Mouse (Mus musculus) forebrain, embryonic 16.5 days (tissue): ENCODE measurements around the gene Mtf1. TPM values are rescaled to one million over a fixed set of nuclear protein-coding genes. Genes with fewer than 3 reads are reported as not detected.

Source experiments
- ATAC-seq: fragments of 200-750 bp; cut with Nextera tagmentation; 2 replicates; pipeline ENCODE4 v1.8.0; 2017; ENCODE audit warnings: mild to moderate bottlenecking, moderate library complexity
- H3K27ac ChIP-seq: fragments of 300-500 bp; sonication (generic); 2 replicates; pipeline ENCODE4 v1.5.1; 2014; ENCODE audit warnings: low read length, control low read depth
- H3K27me3 ChIP-seq: fragments of 300-500 bp; sonication (generic); replicated peaks from 2 replicates; pipeline ENCODE4 v1.6.1; 2014; ENCODE audit warnings: low read length; ENCODE audit not compliant: control insufficient read depth, insufficient read depth
- H3K36me3 ChIP-seq: fragments of 300-500 bp; sonication (generic); 2 replicates; pipeline ENCODE4 v1.6.1; 2014; ENCODE audit not compliant: control insufficient read depth, insufficient read depth
- H3K4me1 ChIP-seq: fragments of 300-500 bp; sonication (generic); replicated peaks from 2 replicates; pipeline ENCODE4 v1.6.1; 2014; ENCODE audit warnings: low read length; ENCODE audit not compliant: control insufficient read depth, insufficient read depth
- H3K4me2 ChIP-seq: fragments of 300-500 bp; sonication (generic); 2 replicates; pipeline ENCODE4 v1.6.1; 2014; ENCODE audit warnings: mild to moderate bottlenecking, low read length, control low read depth
- H3K4me3 ChIP-seq: fragments of 300-500 bp; sonication (generic); replicated peaks from 2 replicates; pipeline ENCODE4 v1.5.1; 2014; ENCODE audit warnings: mild to moderate bottlenecking, low read length, control low read depth
- H3K9ac ChIP-seq: fragments of 300-500 bp; sonication (generic); replicated peaks from 2 replicates; pipeline ENCODE4 v1.6.1; 2014; ENCODE audit warnings: low read depth, low read length, control low read depth
- H3K9me3 ChIP-seq: fragments of 300-500 bp; sonication (generic); 2 replicates; pipeline ENCODE4 v1.6.1; 2016; ENCODE audit warnings: low read length; ENCODE audit not compliant: control insufficient read depth
- WGBS: fragments of 180-500 bp; shearing (Covaris S2); extraction: QIAGEN DNeasy Blood & Tissue Kit; methylation state at CpG from one replicate; pipeline ENCODE4 v1.1.7; 2014; 5-methylcytosine and 5-hydroxymethylcytosine counted together
- polyA plus RNA-seq: library from polyadenylated mRNA; unstranded; fragments of >200 nt; fragmentation: Nextera tagmentation; extraction: Ambion mirVana; gene quantifications from 2 replicates; pipeline ENCODE4 v1.2.1, GENCODE M21; 2015

Mtf1 gene
- polyA plus RNA-seq = 12.1 and 14.9 TPM in 2 replicates

- Histone ChIP-seq H3K9ac (peak within 1 kb of the TSS; percentile 78), H3K27me3 (no peaks in the 10 kb centered on the region), H3K27ac (peak within 1 kb of the TSS; percentile 93), H3K4me2 (peak within 1 kb of the TSS; percentile 95), H3K4me1 (peaks cover 8% of the 10 kb centered on the region), H3K9me3 (no peaks in the 10 kb centered on the region), H3K36me3 (peaks cover 11% of the 10 kb centered on the region; the same call in 1 of the 2 replicates), H3K4me3 (peak within 1 kb of the TSS; percentile 77)
- 3% methylated on average over 21 of the region's 21 CpGs for WGBS
- ATAC-seq = peak; percentile 75
These were observed at the start of gene Mtf1 for GRCm38 (mm10) chr4:124801552-124802308. Mtf1 (plus strand) TSS chr4:124802104.

GRCm38 (mm10) chr4:124752281-124753199, 49.4 kb upstream of the Mtf1 start:
- no peaks in the 10 kb centered on the region for H3K9me3 ChIP-seq
- H3K4me1 ChIP-seq = peaks cover 15% of the 10 kb centered on the region
- H3K9ac ChIP-seq = peak overlapping the region; percentile 68; the same call in 1 of the 2 replicates
- 20% methylated on average over 15 of the region's 15 CpGs for WGBS
- peak overlapping the region; percentile 95 for H3K4me2 ChIP-seq
- no peaks in the 10 kb centered on the region for H3K36me3 ChIP-seq
- no peaks in the 10 kb centered on the region for H3K27me3 ChIP-seq
- H3K4me3 ChIP-seq = peak overlapping the region; percentile 74
- no peak overlapping the region for H3K27ac ChIP-seq
- ATAC-seq = no peak

- H3K36me3 ChIP-seq = peaks cover 2% of the 10 kb centered on the region; the same call in 1 of the 2 replicates
- 86% methylated on average over 7 of the region's 7 CpGs for WGBS
- H3K9ac ChIP-seq = no peak overlapping the region
- no peaks in the 10 kb centered on the region for H3K9me3 ChIP-seq
- H3K4me3 ChIP-seq = no peak overlapping the region
- H3K4me1 ChIP-seq = peaks cover 15% of the 10 kb centered on the region
- H3K4me2 ChIP-seq = no peak overlapping the region
- no peak overlapping the region for H3K27ac ChIP-seq
- no peaks in the 10 kb centered on the region for H3K27me3 ChIP-seq
- no peak for ATAC-seq
These were observed 46.4 kb upstream of the Mtf1 start for GRCm38 (mm10) chr4:124755526-124755925.

GRCm38 (mm10) chr4:124759305-124759811, 42.5 kb upstream of the Mtf1 start:
- Histone ChIP-seq H3K4me3 (no peak overlapping the region), H3K36me3 (peaks cover 2% of the 10 kb centered on the region; the same call in 1 of the 2 replicates), H3K27me3 (no peaks in the 10 kb centered on the region), H3K4me2 (no peak overlapping the region), H3K9ac (no peak overlapping the region), H3K4me1 (no peaks in the 10 kb centered on the region), H3K9me3 (no peaks in the 10 kb centered on the region), H3K27ac (no peak overlapping the region)
- ATAC-seq = no peak
- 91% methylated on average over 7 of the region's 7 CpGs for WGBS

GRCm38 (mm10) chr4:124761201-124761600, 40.7 kb upstream of the Mtf1 start:
- WGBS = 41% methylated on average over 1 of the region's 1 CpGs
- Histone ChIP-seq H3K4me1 (no peaks in the 10 kb centered on the region), H3K9me3 (no peaks in the 10 kb centered on the region), H3K36me3 (peaks cover 2% of the 10 kb centered on the region; the same call in 1 of the 2 replicates), H3K4me2 (no peak overlapping the region), H3K9ac (no peak overlapping the region), H3K27me3 (no peaks in the 10 kb centered on the region), H3K27ac (no peak overlapping the region), H3K4me3 (no peak overlapping the region)
- ATAC-seq = no peak

GRCm38 (mm10) chr4:124762858-124763452, 38.9 kb upstream of the Mtf1 start:
- WGBS = 91% methylated on average over 6 of the region's 6 CpGs
- H3K9me3 ChIP-seq = no peaks in the 10 kb centered on the region
- no peak overlapping the region for H3K4me2 ChIP-seq
- peaks cover 2% of the 10 kb centered on the region; the same call in 1 of the 2 replicates for H3K36me3 ChIP-seq
- H3K4me1 ChIP-seq = no peaks in the 10 kb centered on the region
- no peak overlapping the region for H3K27ac ChIP-seq
- no peak overlapping the region for H3K4me3 ChIP-seq
- no peak overlapping the region for H3K9ac ChIP-seq
- ATAC-seq = no peak
- H3K27me3 ChIP-seq = no peaks in the 10 kb centered on the region

GRCm38 (mm10) chr4:124765802-124766565, 35.9 kb upstream of the Mtf1 start:
- Histone ChIP-seq H3K4me3 (no peak overlapping the region), H3K9ac (no peak overlapping the region), H3K4me2 (0 out of 2 replicates have a peak overlapping the region, but pooled peaks have one; percentile 1), H3K27ac (peak overlapping the region; percentile 12; the same call in 1 of the 2 replicates), H3K27me3 (no peaks in the 10 kb centered on the region), H3K9me3 (no peaks in the 10 kb centered on the region), H3K36me3 (no peaks in the 10 kb centered on the region), H3K4me1 (no peaks in the 10 kb centered on the region)
- WGBS = 76% methylated on average over 23 of the region's 23 CpGs
- ATAC-seq = no peak

GRCm38 (mm10) chr4:124766566-124766940, 35.4 kb upstream of the Mtf1 start:
- no peak overlapping the region for H3K9ac ChIP-seq
- H3K27me3 ChIP-seq = no peaks in the 10 kb centered on the region
- no peaks in the 10 kb centered on the region for H3K9me3 ChIP-seq
- H3K4me3 ChIP-seq = no peak overlapping the region
- no peak for ATAC-seq
- 92% methylated on average over 2 of the region's 2 CpGs for WGBS
- H3K36me3 ChIP-seq = no peaks in the 10 kb centered on the region
- H3K27ac ChIP-seq = no peak overlapping the region
- H3K4me1 ChIP-seq = no peaks in the 10 kb centered on the region
- H3K4me2 ChIP-seq = no peak overlapping the region
